Mouse (Mus musculus) C2C12 (cell line): ENCODE measurements around the gene Atox1. TPM values are rescaled to one million over a fixed set of nuclear protein-coding genes. Genes with fewer than 3 reads are reported as not detected.

Source experiments
- H3K27me3 ChIP-seq: one replicate; pipeline ENCODE4 v1.6.1; 2011; ENCODE audit not compliant: control insufficient read depth, insufficient read depth, insufficient read length
- H3K36me3 ChIP-seq: one replicate; pipeline ENCODE4 v1.6.1; 2011; ENCODE audit not compliant: control insufficient read depth, insufficient read depth
- H3K4me3 ChIP-seq: one replicate; pipeline ENCODE4 v1.5.1; 2011; ENCODE audit warnings: mild to moderate bottlenecking, control low read depth; ENCODE audit not compliant: poor library complexity, insufficient read depth, severe bottlenecking
- H3K79me2 ChIP-seq: one replicate; pipeline ENCODE4 v1.6.1; 2011; ENCODE audit not compliant: control insufficient read depth, insufficient read depth
- H3K79me3 ChIP-seq: one replicate; pipeline ENCODE4 v1.6.1; 2011; ENCODE audit warnings: low read depth, control low read depth
- H3ac ChIP-seq: one replicate; pipeline ENCODE3; 2011; ENCODE audit warnings: low read depth; ENCODE audit not compliant: control insufficient read depth, insufficient read length
- CEBPB ChIP-seq: IDR thresholded peaks from one replicate; pipeline ENCODE4 v1.6.1; 2011; ENCODE audit warnings: low read depth, mild to moderate bottlenecking, control low read depth, moderate library complexity
- CTCF ChIP-seq: IDR thresholded peaks from one replicate; pipeline ENCODE4 v1.5.1; 2011; ENCODE audit not compliant: control insufficient read depth, insufficient read depth, insufficient read length
- FOSL1 ChIP-seq: IDR thresholded peaks from one replicate; pipeline ENCODE4 v1.8.0; 2011; ENCODE audit warnings: mild to moderate bottlenecking, low read length; ENCODE audit not compliant: poor library complexity, insufficient read depth, severe bottlenecking
- MAX ChIP-seq: IDR thresholded peaks from one replicate; pipeline ENCODE4 v1.6.1; 2011; ENCODE audit warnings: mild to moderate bottlenecking, control low read depth
- MYOD1 ChIP-seq: IDR thresholded peaks from one replicate; pipeline ENCODE4 v1.6.1; 2011; ENCODE audit warnings: low read depth; ENCODE audit not compliant: control insufficient read depth, insufficient read length
- MYOG ChIP-seq: IDR thresholded peaks from one replicate; pipeline ENCODE4 v1.6.1; 2011; ENCODE audit not compliant: control insufficient read depth, insufficient read length; ENCODE audit errors: extremely low read depth
- USF1 ChIP-seq: IDR thresholded peaks from one replicate; pipeline ENCODE4 v1.6.1; 2011; ENCODE audit warnings: low read depth, mild to moderate bottlenecking, control low read depth, moderate library complexity
- polyA plus RNA-seq: library from polyadenylated mRNA; unstranded; fragments of >200 nt; fragmentation: generic; extraction: Trizol; gene quantifications from one replicate; pipeline ENCODE4 v1.2.1, GENCODE M21; 2012; ENCODE audit warnings: missing spikeins

Atox1 gene
- polyA plus RNA-seq, 1 experiment, result 365 TPM

DNA sequence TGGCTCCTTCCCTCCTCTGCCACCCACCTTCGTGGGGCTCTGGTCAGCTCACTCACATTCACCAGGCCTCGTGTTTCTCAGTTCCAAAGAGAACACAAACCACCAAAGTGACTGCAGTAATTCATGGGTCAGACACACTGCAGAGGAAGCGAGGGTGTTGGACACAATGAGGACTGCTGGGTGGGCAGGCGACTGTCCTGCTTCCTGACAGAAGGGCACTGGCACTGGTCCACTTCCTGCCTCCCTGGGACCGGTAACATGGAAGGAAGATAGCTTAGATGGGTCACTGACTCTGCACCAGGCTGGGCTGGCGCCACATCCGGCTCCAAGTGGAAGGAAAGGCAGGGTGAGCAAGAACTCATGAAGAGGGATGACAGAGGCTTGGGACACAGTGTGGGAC lies 11.5 kb downstream of the Atox1 start:
- H3K36me3 ChIP-seq, result peaks cover 61% of the 10 kb centered on the region
- H3K79me3 ChIP-seq, result peaks cover 2% of the 10 kb centered on the region
- no peaks in the 10 kb centered on the region for H3K27me3 ChIP-seq
- peaks cover 20% of the 10 kb centered on the region for H3K79me2 ChIP-seq
- H3ac ChIP-seq, result no peak overlapping the region
- no peak for TF ChIP-seq FOSL1
- no peak for TF ChIP-seq CTCF
- no peak for TF ChIP-seq MYOD1
- TF ChIP-seq MYOG, result no peak
- TF ChIP-seq CEBPB, result no peak
- no peak for TF ChIP-seq USF1
- no peak for TF ChIP-seq MAX
- no peak overlapping the region for H3K4me3 ChIP-seq

DNA sequence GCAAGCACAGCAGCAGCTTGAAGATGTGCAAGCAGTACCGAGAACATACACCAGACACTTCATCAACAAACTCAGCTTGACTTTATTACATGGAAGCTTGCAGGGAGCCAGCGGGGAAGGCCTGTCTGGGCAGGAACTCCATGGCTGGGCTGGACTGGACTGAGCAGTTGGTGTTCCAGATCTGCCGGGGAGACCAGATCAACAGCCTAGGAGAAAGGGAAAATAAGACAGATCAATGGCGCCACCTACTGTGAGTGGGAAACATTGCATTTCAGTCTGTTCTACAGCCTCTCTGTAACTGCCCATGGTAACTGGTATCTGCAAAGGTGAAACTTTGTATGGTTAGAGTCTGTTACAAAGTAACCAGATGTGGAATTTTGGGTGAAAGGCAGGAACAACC lies 14.5 kb downstream of the Atox1 start:
- H3K79me2 ChIP-seq, result no peaks in the 10 kb centered on the region
- TF ChIP-seq CTCF (peak; percentile 87), USF1 (no peak)
- H3K27me3 ChIP-seq, result no peaks in the 10 kb centered on the region
- H3K36me3 ChIP-seq, result peaks cover 56% of the 10 kb centered on the region
- no peaks in the 10 kb centered on the region for H3K79me3 ChIP-seq
- no peak overlapping the region for H3K4me3 ChIP-seq
- H3ac ChIP-seq, result no peak overlapping the region

DNA sequence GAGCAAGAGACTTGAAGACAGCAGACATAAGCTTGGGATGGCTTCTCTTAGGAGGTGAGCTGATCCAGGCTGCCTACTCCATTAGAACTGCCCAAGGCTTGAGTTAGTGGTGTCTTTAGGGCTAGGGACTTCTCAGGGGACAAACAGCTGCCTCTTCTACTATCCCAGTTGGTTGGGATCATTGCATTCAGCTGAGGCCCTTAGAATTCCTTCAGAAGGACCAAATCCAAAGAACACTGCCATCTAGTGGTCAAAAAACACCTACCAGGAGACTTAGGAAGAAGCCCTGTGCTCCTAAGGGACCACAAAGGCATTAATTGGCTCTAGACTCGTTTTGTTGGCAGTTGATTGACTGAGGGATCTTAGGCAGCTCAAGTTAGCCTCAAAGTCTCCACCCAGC lies 16.3 kb downstream of the Atox1 start:
- TF ChIP-seq FOSL1 (no peak), CTCF (peak; percentile 50)
- no peak overlapping the region for H3K4me3 ChIP-seq
- H3K79me3 ChIP-seq, result no peaks in the 10 kb centered on the region
- H3K79me2 ChIP-seq, result no peaks in the 10 kb centered on the region
- no peak overlapping the region for H3ac ChIP-seq
- H3K36me3 ChIP-seq, result peaks cover 40% of the 10 kb centered on the region
- no peaks in the 10 kb centered on the region for H3K27me3 ChIP-seq

DNA sequence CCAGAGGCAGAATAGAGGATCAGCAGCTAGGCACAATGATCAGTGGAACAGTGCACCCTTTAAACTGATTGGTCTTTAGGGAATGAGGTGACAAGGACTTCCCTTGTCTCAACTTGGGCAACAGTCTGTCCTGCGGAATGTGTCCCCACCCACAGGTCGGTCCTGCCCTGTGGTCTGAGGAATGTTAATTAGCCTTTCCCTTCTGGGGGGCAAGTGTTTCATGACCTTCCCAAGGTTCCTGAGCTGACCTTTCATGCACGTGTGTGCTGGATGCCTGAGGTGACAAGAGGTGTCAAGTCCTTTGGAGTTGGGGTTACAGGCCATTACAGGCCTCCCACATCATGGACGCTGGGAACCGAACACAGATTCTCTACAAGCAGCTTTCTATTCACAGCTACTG lies 21.3 kb downstream of the Atox1 start:
- TF ChIP-seq MAX (no peak), CTCF (no peak), FOSL1 (no peak), MYOD1 (no peak), MYOG (no peak), CEBPB (no peak), USF1 (no peak)
- Histone ChIP-seq H3K36me3 (peaks cover 10% of the 10 kb centered on the region), H3K4me3 (no peak overlapping the region), H3K27me3 (no peaks in the 10 kb centered on the region), H3K79me2 (no peaks in the 10 kb centered on the region), H3ac (no peak overlapping the region), H3K79me3 (no peaks in the 10 kb centered on the region)

DNA sequence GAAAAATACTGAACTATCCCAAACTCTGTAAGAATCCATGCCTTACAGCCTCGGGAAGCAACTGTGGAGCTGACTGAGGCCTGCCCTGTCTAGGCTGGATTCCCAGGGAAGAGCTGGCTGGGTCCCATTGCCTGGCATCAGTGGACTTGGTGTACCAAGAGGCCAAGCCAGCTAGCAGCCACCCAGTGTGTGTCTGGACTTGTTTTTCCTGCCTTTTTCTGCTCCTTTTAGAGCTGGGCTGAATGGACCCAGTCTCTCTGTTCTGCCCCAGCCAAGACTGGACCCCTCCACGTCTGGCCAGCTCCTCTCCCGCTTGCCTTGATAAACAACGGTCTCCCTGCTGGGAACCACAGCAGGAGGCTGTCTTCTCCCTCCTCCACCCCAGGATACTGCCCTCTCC lies 23.0 kb downstream of the Atox1 start:
- no peaks in the 10 kb centered on the region for H3K36me3 ChIP-seq

GRCm38 (mm10) chr11:55436089-55436488 lies 24.9 kb downstream of the Atox1 start:
- H3K4me3 ChIP-seq, result no peak overlapping the region
- no peaks in the 10 kb centered on the region for H3K79me2 ChIP-seq
- H3ac ChIP-seq, result no peak overlapping the region
- TF ChIP-seq MYOG (no peak), MYOD1 (no peak), USF1 (no peak), MAX (no peak), CTCF (no peak), CEBPB (no peak), FOSL1 (no peak)
- no peaks in the 10 kb centered on the region for H3K79me3 ChIP-seq
- no peaks in the 10 kb centered on the region for H3K27me3 ChIP-seq
- H3K36me3 ChIP-seq, result no peaks in the 10 kb centered on the region

More for the DNA sequence above, 23.0 kb downstream of the Atox1 start:
- Histone ChIP-seq H3K4me3 (no peak overlapping the region), H3K27me3 (no peaks in the 10 kb centered on the region), H3ac (no peak overlapping the region), H3K79me3 (no peaks in the 10 kb centered on the region), H3K79me2 (no peaks in the 10 kb centered on the region)
- TF ChIP-seq MYOG (no peak), MYOD1 (no peak), MAX (no peak), CTCF (no peak), CEBPB (no peak), USF1 (no peak), FOSL1 (no peak)
